Mouse (Mus musculus): ENCODE results near the gene Capn10.

- TF ChIP-seq POLR2A (IDR thresholded peaks at IDR 0.05; ENCODE audit: insufficient read depth, low read length): no peak
- no peak for TF ChIP-seq CTCF (IDR thresholded peaks at IDR 0.05; ENCODE audit: low read depth, low read length)
- TF ChIP-seq EP300 (IDR thresholded peaks at IDR 0.05; ENCODE audit: insufficient read depth, low read depth, low read length): no peak
These were observed 31.4 kb upstream of the Capn10 start, which contains the start of gene Ankmy1 for GRCm38 (mm10) chr1:92902786-92903185.

All from ES-Bruce4 (cell line).